Mouse (Mus musculus) ES-Bruce4 (cell line): ENCODE measurements around the gene Tmem125. TPM values are rescaled to one million over a fixed set of nuclear protein-coding genes. Genes with fewer than 3 reads are reported as not detected.

ENCODE experiments used
- H3K27ac ChIP-seq: 2 replicates; pipeline ENCODE4 v1.5.1; 2012; ENCODE audit warnings: low read length, inconsistent platforms; ENCODE audit not compliant: insufficient read depth
- H3K27me3 ChIP-seq: 2 replicates; pipeline ENCODE4 v1.6.1; 2012; ENCODE audit warnings: mild to moderate bottlenecking, low read length, inconsistent platforms; ENCODE audit not compliant: control insufficient read depth, poor library complexity, insufficient read depth, severe bottlenecking
- H3K36me3 ChIP-seq: 2 replicates; pipeline ENCODE4 v1.6.1; 2012; ENCODE audit warnings: inconsistent platforms, mild to moderate bottlenecking, low read length, moderate library complexity; ENCODE audit not compliant: control insufficient read depth, poor library complexity, insufficient read depth, severe bottlenecking
- H3K4me1 ChIP-seq: one replicate; pipeline ENCODE4 v1.8.1; 2011; ENCODE audit warnings: low read length; ENCODE audit not compliant: control insufficient read depth, insufficient read depth
- H3K4me3 ChIP-seq: 2 replicates; pipeline ENCODE4 v1.5.1; 2011; ENCODE audit warnings: low read depth, mild to moderate bottlenecking, low read length
- H3K9ac ChIP-seq: 2 replicates; pipeline ENCODE4 v1.6.1; 2012; ENCODE audit warnings: low read depth, mild to moderate bottlenecking, inconsistent platforms; ENCODE audit not compliant: poor library complexity, severe bottlenecking
- H3K9me3 ChIP-seq: replicated peaks from 2 replicates; pipeline ENCODE4 v1.6.1; 2012; ENCODE audit warnings: mild to moderate bottlenecking, low read length, inconsistent platforms; ENCODE audit not compliant: control insufficient read depth, poor library complexity, insufficient read depth, severe bottlenecking
- CTCF ChIP-seq: IDR thresholded peaks from one replicate; pipeline ENCODE4 v1.8.1; 2011; ENCODE audit warnings: low read depth, low read length
- EP300 ChIP-seq: IDR thresholded peaks from 2 replicates; pipeline ENCODE4 v1.6.1; 2011; ENCODE audit warnings: low read depth, low read length; ENCODE audit not compliant: insufficient read depth
- POLR2A ChIP-seq: IDR thresholded peaks from one replicate; pipeline ENCODE4 v1.8.1; 2011; ENCODE audit warnings: low read length; ENCODE audit not compliant: insufficient read depth
- polyA plus RNA-seq: library from polyadenylated mRNA; stranded (reverse); fragments of >200 nt; gene quantifications from 2 replicates; pipeline ENCODE4 v1.2.4, GENCODE M21; 2011; ENCODE audit warnings: low read depth; ENCODE audit not compliant: missing spikeins, insufficient read depth, insufficient read length

The Tmem125 gene
- polyA plus RNA-seq, 1 experiment: 11.9 TPM

- no peak for TF ChIP-seq CTCF
- no peak for TF ChIP-seq EP300
- no peak for TF ChIP-seq POLR2A
- H3K27me3 ChIP-seq: no peaks in the 10 kb centered on the region
- H3K4me3 ChIP-seq: no peak overlapping the region
- H3K9ac ChIP-seq: no peak overlapping the region
- no peaks in the 10 kb centered on the region for H3K9me3 ChIP-seq
- H3K4me1 ChIP-seq: peaks cover 7% of the 10 kb centered on the region
- no peak overlapping the region for H3K27ac ChIP-seq
- H3K36me3 ChIP-seq: no peaks in the 10 kb centered on the region
These were observed 11.2 kb downstream of the Tmem125 start for GRCm38 (mm10) chr4:118532663-118533062.

- no peak overlapping the region for H3K27ac ChIP-seq
- no peaks in the 10 kb centered on the region for H3K27me3 ChIP-seq
- H3K9me3 ChIP-seq: no peaks in the 10 kb centered on the region
- H3K4me1 ChIP-seq: peaks cover 9% of the 10 kb centered on the region
- no peak overlapping the region for H3K9ac ChIP-seq
- H3K4me3 ChIP-seq: peak overlapping the region; percentile 64
- no peaks in the 10 kb centered on the region for H3K36me3 ChIP-seq
- TF ChIP-seq POLR2A: no peak
- peak; percentile 90 for TF ChIP-seq EP300
- no peak for TF ChIP-seq CTCF
These were observed 16.1 kb downstream of the Tmem125 start for GRCm38 (mm10) chr4:118527720-118528119.

GRCm38 (mm10) chr4:118527335-118527681 is 16.5 kb downstream of the Tmem125 start:
- H3K27me3 ChIP-seq: no peaks in the 10 kb centered on the region
- H3K4me3 ChIP-seq: peak overlapping the region; percentile 64
- TF ChIP-seq CTCF (no peak), POLR2A (no peak), EP300 (no peak)
- no peaks in the 10 kb centered on the region for H3K9me3 ChIP-seq
- no peak overlapping the region for H3K9ac ChIP-seq
- H3K36me3 ChIP-seq: no peaks in the 10 kb centered on the region
- peaks cover 6% of the 10 kb centered on the region for H3K4me1 ChIP-seq
- H3K27ac ChIP-seq: no peak overlapping the region

- no peak within 1 kb of the TSS for H3K27ac ChIP-seq
- H3K27me3 ChIP-seq: no peaks in the 10 kb centered on the region
- no peak for TF ChIP-seq CTCF
- peak; percentile 29 for TF ChIP-seq POLR2A
- TF ChIP-seq EP300: no peak; the same call in 1 of the 2 replicates
- no peaks in the 10 kb centered on the region for H3K36me3 ChIP-seq
- H3K9ac ChIP-seq: no peak within 1 kb of the TSS
- H3K9me3 ChIP-seq: no peaks in the 10 kb centered on the region
- H3K4me1 ChIP-seq: peaks cover 6% of the 10 kb centered on the region
- H3K4me3 ChIP-seq: peak within 1 kb of the TSS; percentile 64
These were observed 17.2 kb downstream of the Tmem125 start, which contains the start of gene 2610528J11Rik for GRCm38 (mm10) chr4:118526408-118527334. 2610528J11Rik (plus strand) TSS chr4:118526999.

GRCm38 (mm10) chr4:118525779-118526178 is 18.1 kb downstream of the Tmem125 start:
- no peaks in the 10 kb centered on the region for H3K36me3 ChIP-seq
- H3K9ac ChIP-seq: no peak overlapping the region
- no peak for TF ChIP-seq CTCF
- TF ChIP-seq EP300: no peak
- TF ChIP-seq POLR2A: no peak
- peaks cover 6% of the 10 kb centered on the region for H3K4me1 ChIP-seq
- H3K27me3 ChIP-seq: no peaks in the 10 kb centered on the region
- no peak overlapping the region for H3K27ac ChIP-seq
- no peaks in the 10 kb centered on the region for H3K9me3 ChIP-seq
- no peak overlapping the region for H3K4me3 ChIP-seq

- Histone ChIP-seq H3K4me3 (no peak overlapping the region), H3K27ac (no peak overlapping the region), H3K4me1 (peaks cover 6% of the 10 kb centered on the region), H3K27me3 (no peaks in the 10 kb centered on the region), H3K9me3 (no peaks in the 10 kb centered on the region), H3K9ac (no peak overlapping the region), H3K36me3 (no peaks in the 10 kb centered on the region)
- TF ChIP-seq CTCF (no peak), POLR2A (no peak), EP300 (no peak)
These were observed 19.9 kb downstream of the Tmem125 start for GRCm38 (mm10) chr4:118523976-118524375.
